Mouse (Mus musculus) ES-E14 (cell line): ENCODE measurements around the gene Tmem189. TPM values are rescaled to one million over a fixed set of nuclear protein-coding genes. Genes with fewer than 3 reads are reported as not detected.
"Not testable (repeated sequence)": the region's sequence is repeated elsewhere in the genome, so short reads cannot be mapped to it uniquely, and the experiment has no call there.

ENCODE experiments used
- DNase-seq: peaks from one replicate; pipeline ENCODE4 v3.0.0-alpha.2; 2013; ENCODE audit warnings: low read depth, low spot score
- H3K27ac ChIP-seq: 2 replicates; pipeline ENCODE4 v1.5.1; 2012; ENCODE audit warnings: low read depth, mild to moderate bottlenecking, low read length, moderate library complexity, mixed read lengths; ENCODE audit not compliant: poor library complexity, insufficient read depth, severe bottlenecking
- H3K36me3 ChIP-seq: 2 replicates; pipeline ENCODE4 v1.6.1; 2012; ENCODE audit warnings: mild to moderate bottlenecking, low read length, moderate library complexity, mixed read lengths; ENCODE audit not compliant: control insufficient read depth, poor library complexity, insufficient read depth, severe bottlenecking
- H3K4me1 ChIP-seq, 2 experiments: fragments of 150-350 bp in 1 of 2; sonication (generic) in 1 of 2; 2 replicates each; pipeline ENCODE4 v1.6.1; 2012; ENCODE audit warnings: low read length in 2 of 2, mild to moderate bottlenecking in 1 of 2, mixed read lengths in 1 of 2; ENCODE audit not compliant: control insufficient read depth in 2 of 2, insufficient read depth in 2 of 2, poor library complexity in 1 of 2
- H3K4me3 ChIP-seq, 2 experiments: fragments of 150-350 bp in 1 of 2; sonication (generic) in 1 of 2; 2 replicates each; pipeline ENCODE4 v1.5.1; 2012; ENCODE audit warnings: low read length in 2 of 2, low read depth in 1 of 2, mild to moderate bottlenecking in 1 of 2, mixed read lengths in 1 of 2; ENCODE audit not compliant: insufficient read depth in 1 of 2, poor library complexity in 1 of 2, severe bottlenecking in 1 of 2
- H3K9ac ChIP-seq: 2 replicates; pipeline ENCODE4 v1.6.1; 2012; ENCODE audit warnings: low read depth, mild to moderate bottlenecking, low read length, mixed read lengths; ENCODE audit not compliant: poor library complexity, insufficient read depth, severe bottlenecking
- H3K9me3 ChIP-seq: fragments of 150-350 bp; sonication (generic); 2 replicates; pipeline ENCODE4 v1.6.1; 2012; ENCODE audit warnings: low read depth, mild to moderate bottlenecking, low read length; ENCODE audit not compliant: control insufficient read depth, insufficient read depth
- CHD2 ChIP-seq: IDR thresholded peaks from 2 replicates; pipeline ENCODE4 v1.6.1; 2014; ENCODE audit warnings: mild to moderate bottlenecking, low read depth, low read length, inconsistent platforms
- HCFC1 ChIP-seq: IDR thresholded peaks from 2 replicates; pipeline ENCODE4 v1.6.1; 2012; ENCODE audit warnings: low read length, inconsistent platforms, borderline replicate concordance; ENCODE audit not compliant: insufficient read depth
- MAFK ChIP-seq: IDR thresholded peaks from 2 replicates; pipeline ENCODE4 v1.6.1; 2014; ENCODE audit warnings: mild to moderate bottlenecking, low read depth, low read length, inconsistent platforms; ENCODE audit not compliant: insufficient read depth
- ZC3H11A ChIP-seq: IDR thresholded peaks from 2 replicates; pipeline ENCODE4 v1.6.1; 2012; ENCODE audit warnings: low read depth, mild to moderate bottlenecking, inconsistent platforms, low read length, borderline replicate concordance
- ZNF384 ChIP-seq: IDR thresholded peaks from 2 replicates; pipeline ENCODE4 v1.6.1; 2012; ENCODE audit warnings: low read depth, low read length, inconsistent platforms
- in situ Hi-C, 2 experiments: fragments of 600-800 bp; cut with MboI; formaldehyde crosslinking; loops; one replicate each; pipeline ENCODE4 v1.15.1; 2025; ENCODE audit warnings: low sequenced_read_pairs in 2 of 2, inconsistent platforms in 1 of 2; ENCODE audit not compliant: unreplicated experiment in 2 of 2
- total RNA-seq: library from RNA; depleted of rRNA; stranded (reverse); fragments of 300-350 nt; gene quantifications from 2 replicates; pipeline ENCODE4 v1.2.3, GENCODE M21; 2012

Gene Tmem189
- total RNA-seq, 1 experiment: 43.7 TPM

- Histone ChIP-seq H3K9ac (no peak overlapping the region), H3K4me3 (no peak overlapping the region), H3K9me3 (no peaks in the 10 kb centered on the region), H3K27ac (no peak overlapping the region), H3K4me1 (peaks cover 0 to 4% of the 10 kb centered on the region in 2 experiments; a peak in 1 of 4 replicates), H3K36me3 (peaks cover 35% of the 10 kb centered on the region; the same call in 1 of the 2 replicates)
- TF ChIP-seq ZC3H11A (no peak), HCFC1 (no peak), ZNF384 (no peak), MAFK (no peak), CHD2 (no peak)
- no peak for DNase-seq
- in situ Hi-C loops: no loop called here
Observed at GRCm38 (mm10) chr2:167652694-167653093, 36.9 kb downstream of the Tmem189 start.

DNA sequence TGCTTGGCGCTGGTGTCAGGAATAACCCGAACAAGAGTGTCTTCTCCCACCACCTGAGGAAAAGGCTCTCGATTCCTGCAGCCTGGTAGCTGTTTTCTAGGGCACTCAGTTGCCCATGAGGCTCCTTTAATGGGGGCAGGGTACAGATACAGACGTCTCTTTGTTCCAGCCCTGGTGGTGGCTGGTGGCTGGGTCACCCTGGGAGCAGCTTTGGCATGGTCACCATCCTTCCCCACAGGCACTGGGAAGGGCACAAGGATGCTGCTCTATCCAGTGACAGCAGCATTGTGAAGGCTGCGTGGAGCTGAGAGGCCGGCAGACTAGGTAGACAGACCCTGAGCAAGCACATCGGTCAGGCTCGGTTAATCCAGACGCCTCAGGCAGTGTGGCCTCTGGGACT, 38.0 kb downstream of the Tmem189 start:
- no peaks in the 10 kb centered on the region for H3K4me1 ChIP-seq
- TF ChIP-seq ZC3H11A (no peak), CHD2 (no peak), MAFK (no peak), HCFC1 (no peak), ZNF384 (no peak)
- no peak overlapping the region for H3K9ac ChIP-seq
- no peaks in the 10 kb centered on the region for H3K9me3 ChIP-seq
- in situ Hi-C loops: no loop called here
- no peak for DNase-seq
- H3K36me3 ChIP-seq: peaks cover 29% of the 10 kb centered on the region; the same call in 1 of the 2 replicates
- H3K27ac ChIP-seq: no peak overlapping the region
- H3K4me3 ChIP-seq: no peak overlapping the region

DNA sequence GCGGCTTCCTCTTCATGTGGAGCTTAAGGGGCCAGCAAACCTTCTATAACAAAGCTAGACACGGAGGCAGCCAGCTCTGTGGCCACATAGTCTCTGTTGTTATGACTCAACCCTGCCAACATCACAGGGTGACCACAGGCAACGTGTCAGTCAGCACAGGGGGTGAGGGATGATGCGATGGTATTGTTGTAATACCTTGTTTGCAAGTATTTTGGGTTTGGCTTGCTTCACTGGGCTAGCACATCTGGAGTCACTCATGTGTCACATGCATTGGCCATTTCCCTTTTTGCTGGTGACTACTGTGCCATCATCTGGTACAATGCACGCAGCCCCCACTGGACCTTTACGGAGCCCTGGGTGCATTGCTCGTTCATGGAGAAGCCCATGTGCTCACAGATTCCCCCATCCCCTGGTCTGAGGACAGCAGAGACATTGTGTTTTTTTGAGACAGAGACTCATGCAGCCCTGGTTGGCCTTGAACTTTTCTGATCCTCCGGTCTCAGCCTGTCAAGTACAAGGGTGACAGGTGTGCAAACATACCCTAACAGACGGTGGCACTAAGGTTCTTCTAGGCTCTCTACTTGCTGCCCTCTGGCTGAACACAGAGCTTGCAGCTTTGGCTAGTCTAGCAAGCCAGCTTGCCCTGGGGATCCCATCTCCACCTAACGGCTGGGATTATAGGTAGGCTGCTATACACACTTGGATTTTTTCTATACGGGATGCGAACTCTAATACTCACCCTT, 40.2 kb downstream of the Tmem189 start:
- no peaks in the 10 kb centered on the region for H3K9me3 ChIP-seq
- H3K36me3 ChIP-seq: peaks cover 37% of the 10 kb centered on the region; the same call in 1 of the 2 replicates

GRCm38 (mm10) chr2:167646411-167646810, 43.2 kb downstream of the Tmem189 start:
- Histone ChIP-seq H3K27ac (no peak overlapping the region), H3K9ac (no peak overlapping the region), H3K4me3 (no peak overlapping the region), H3K36me3 (peaks cover 27% of the 10 kb centered on the region; the same call in 1 of the 2 replicates), H3K4me1 (no peaks in the 10 kb centered on the region), H3K9me3 (no peaks in the 10 kb centered on the region)
- in situ Hi-C loops: no loop called here
- TF ChIP-seq ZNF384 (no peak), MAFK (no peak), HCFC1 (no peak), CHD2 (no peak), ZC3H11A (no peak)
- no peak for DNase-seq

More for the DNA sequence above, 40.2 kb downstream of the Tmem189 start:
- no peak for DNase-seq
- in situ Hi-C loops: no loop called here
- Histone ChIP-seq H3K27ac (no peak overlapping the region), H3K9ac (no peak overlapping the region), H3K4me1 (no peaks in the 10 kb centered on the region), H3K4me3 (no peak overlapping the region)
- TF ChIP-seq HCFC1: no peak
- no peak for TF ChIP-seq CHD2
- TF ChIP-seq ZNF384: no peak

DNA sequence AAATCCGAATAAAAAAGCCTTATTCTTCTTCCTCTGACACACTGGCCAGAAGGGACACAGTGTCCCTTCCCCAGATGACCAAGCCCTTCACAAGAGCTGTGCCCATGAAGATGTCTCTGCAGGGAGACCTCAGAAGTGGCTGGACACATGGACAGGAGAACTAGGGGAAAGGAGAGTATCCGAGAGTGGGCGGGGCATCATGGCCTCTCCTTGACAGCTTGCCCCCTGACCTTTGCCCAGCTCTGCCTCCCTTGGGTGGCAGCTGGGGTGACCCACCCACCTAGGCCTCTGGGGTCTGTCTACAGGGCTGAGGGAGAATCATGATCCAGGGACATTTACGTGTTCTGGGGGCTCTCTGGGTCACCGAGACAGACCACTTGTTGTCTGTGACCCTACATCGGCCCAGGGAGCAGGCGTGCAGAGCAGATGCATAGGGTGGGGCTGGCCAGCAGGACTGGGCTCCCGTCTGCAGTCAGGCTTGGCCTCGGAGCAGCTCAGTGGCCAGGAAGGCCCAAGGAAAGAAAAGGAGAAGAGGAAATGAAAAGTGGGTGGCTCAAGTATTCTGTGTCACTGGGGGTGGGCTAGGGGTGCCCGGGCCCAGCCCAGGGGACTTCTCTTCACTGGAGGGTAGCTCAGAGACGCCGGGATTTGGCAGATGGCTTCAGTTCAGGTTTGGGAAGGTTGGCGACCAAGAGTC, 46.1 kb downstream of the Tmem189 start:
- peaks cover 23% of the 10 kb centered on the region; the same call in 1 of the 2 replicates for H3K36me3 ChIP-seq
- H3K9me3 ChIP-seq, H3K27ac ChIP-seq, H3K9ac ChIP-seq, H3K4me1 ChIP-seq, H3K4me3 ChIP-seq, in situ Hi-C loops, DNase-seq: not testable (repeated sequence)
